Mouse (Mus musculus) spleen, postnatal 36 days (tissue): ENCODE data around the gene Spg7.
A peak's percentile ranks its signal among the peaks of the same experiment; 100 is the strongest.

Experiments used
- DNase-seq, 2 experiments: peaks; one replicate each; pipeline ENCODE4 v3.0.0; 2022; ENCODE audit warnings: low spot score in 2 of 2, mixed read lengths in 1 of 2

Gene Spg7

GRCm38 (mm10) chr8:123131041-123131440, 68.3 kb downstream of the Spg7 start:
- no peak for DNase-seq

GRCm38 (mm10) chr8:123132953-123133352, 70.2 kb downstream of the Spg7 start:
- DNase-seq = no peak

- DNase-seq = no peak
Measured at GRCm38 (mm10) chr8:123134149-123134713, 71.5 kb downstream of the Spg7 start.

- DNase-seq = no peak
Measured at GRCm38 (mm10) chr8:123135406-123135805, 72.7 kb downstream of the Spg7 start.

- DNase-seq = no peak
Measured at GRCm38 (mm10) chr8:123135806-123136205, 73.1 kb downstream of the Spg7 start.

GRCm38 (mm10) chr8:123136287-123136686, 73.5 kb downstream of the Spg7 start:
- no peak for DNase-seq

GRCm38 (mm10) chr8:123137645-123138077, 74.9 kb downstream of the Spg7 start:
- DNase-seq = no peak

GRCm38 (mm10) chr8:123138741-123139140, 76.0 kb downstream of the Spg7 start:
- DNase-seq = no peak

- peak in 1 of 2 experiments; percentile 31 for DNase-seq
Measured at GRCm38 (mm10) chr8:123141741-123142462, 79.2 kb downstream of the Spg7 start.

- DNase-seq = no peak
Measured at GRCm38 (mm10) chr8:123145279-123145678, 82.5 kb downstream of the Spg7 start.

- DNase-seq = no peak
Measured at GRCm38 (mm10) chr8:123146390-123146789, 83.6 kb downstream of the Spg7 start.
